Mouse (Mus musculus): ENCODE data around the gene Rap1gap2. TPM values are rescaled to one million over a fixed set of nuclear protein-coding genes. Genes with fewer than 3 reads are reported as not detected.

Gene Rap1gap2
- total and polyA plus RNA-seq, 3 experiments: 5.8 to 10.1 TPM; not detected in 1

- peaks cover 55% of the 10 kb centered on the region for H3K79me2 ChIP-seq (ENCODE audit: control insufficient read depth, insufficient read depth, low read length, poor library complexity)
- no peak for DNase-seq (ENCODE audit: low read depth, low spot score)
- H3K9ac ChIP-seq (ENCODE audit: control insufficient read depth, low read depth, low read length, poor library complexity, severe bottlenecking): no peak overlapping the region
- H3K27me3 ChIP-seq (ENCODE audit: control insufficient read depth in 1 of 2, insufficient read depth in 2 of 2, low read length in 2 of 2): no peaks in the 10 kb centered on the region
- H3K4me1 ChIP-seq (ENCODE audit: control insufficient read depth in 1 of 2, insufficient read depth in 2 of 2, low read length in 2 of 2): peaks cover under 1 to 19% of the 10 kb centered on the region in 2 experiments; a peak in 2 of 4 replicates
- H3K36me3 ChIP-seq (ENCODE audit: control insufficient read depth in 1 of 2, insufficient read depth in 2 of 2, low read length in 2 of 2): peaks cover 23 to 36% of the 10 kb centered on the region in 2 experiments
- TF ChIP-seq CHD1 (IDR thresholded peaks at IDR 0.05; ENCODE audit: low read depth, low read length) (no peak), ZMIZ1 (IDR thresholded peaks at IDR 0.05; ENCODE audit: low read depth, low read length) (no peak), HCFC1 (IDR thresholded peaks at IDR 0.05; ENCODE audit: low read depth, low read length) (no peak), SMC3 (IDR thresholded peaks at IDR 0.05; ENCODE audit: low read depth, low read length) (no peak), POLR2A (IDR thresholded peaks at IDR 0.05; ENCODE audit: control insufficient read depth in 1 of 2, insufficient read depth in 1 of 2, low read depth in 1 of 2, low read length in 2 of 2, poor library complexity in 1 of 2) (no peak; a peak in 1 of 4 replicates), BHLHE40 (IDR thresholded peaks at IDR 0.05; ENCODE audit: borderline replicate concordance, low read depth, low read length) (no peak), POLR2AphosphoS2 (IDR thresholded peaks at IDR 0.05; ENCODE audit: low read length) (no peak), GATA1 (IDR thresholded peaks at IDR 0.05; ENCODE audit: low read depth, low read length) (no peak), NELFE (IDR thresholded peaks at IDR 0.05; ENCODE audit: low read depth, low read length) (no peak), UBTF (IDR thresholded peaks at IDR 0.05; ENCODE audit: borderline replicate concordance, insufficient read depth, low read depth, low read length) (no peak), NRF1 (IDR thresholded peaks at IDR 0.05; ENCODE audit: insufficient read depth, low read depth, low read length, poor library complexity, severe bottlenecking) (no peak), USF2 (IDR thresholded peaks at IDR 0.05; ENCODE audit: borderline replicate concordance in 1 of 2, insufficient read depth in 1 of 2, low read depth in 1 of 2, low read length in 2 of 2) (no peak)
- H3K4me3 ChIP-seq (ENCODE audit: control insufficient read depth in 1 of 2, insufficient read depth in 1 of 2, low read depth in 2 of 2, low read length in 2 of 2): no peak overlapping the region
- H3K9me3 ChIP-seq (replicated peaks; ENCODE audit: insufficient read depth, low read length): no peaks in the 10 kb centered on the region
- no peak overlapping the region for H3K27ac ChIP-seq (ENCODE audit: control insufficient read depth, low read depth, low read length)
Measured at GRCm38 (mm10) chr11:74655941-74656340, 45.2 kb upstream of the Rap1gap2 start.

GRCm38 (mm10) chr11:74653385-74653784, 42.7 kb upstream of the Rap1gap2 start:
- no peaks in the 10 kb centered on the region for H3K27me3 ChIP-seq (ENCODE audit: control insufficient read depth in 1 of 2, insufficient read depth in 2 of 2, low read length in 2 of 2)

More at GRCm38 (mm10) chr11:74653385-74653784, 42.7 kb upstream of the Rap1gap2 start:
- no peak overlapping the region for H3K4me3 ChIP-seq (ENCODE audit: control insufficient read depth in 1 of 2, insufficient read depth in 1 of 2, low read depth in 2 of 2, low read length in 2 of 2)
- no peak for DNase-seq (ENCODE audit: low read depth, low spot score)
- peaks cover 20 to 31% of the 10 kb centered on the region in 2 experiments for H3K36me3 ChIP-seq (ENCODE audit: control insufficient read depth in 1 of 2, insufficient read depth in 2 of 2, low read length in 2 of 2)
- no peak overlapping the region for H3K9ac ChIP-seq (ENCODE audit: control insufficient read depth, low read depth, low read length, poor library complexity, severe bottlenecking)
- no peaks in the 10 kb centered on the region for H3K9me3 ChIP-seq (replicated peaks; ENCODE audit: insufficient read depth, low read length)
- H3K79me2 ChIP-seq (ENCODE audit: control insufficient read depth, insufficient read depth, low read length, poor library complexity): peaks cover 72% of the 10 kb centered on the region
- TF ChIP-seq NRF1 (IDR thresholded peaks at IDR 0.05; ENCODE audit: insufficient read depth, low read depth, low read length, poor library complexity, severe bottlenecking): no peak
- TF ChIP-seq ETS1 (IDR thresholded peaks at IDR 0.05; ENCODE audit: low read depth, low read length): no peak
- no peak for TF ChIP-seq CHD2 (IDR thresholded peaks at IDR 0.05; ENCODE audit: low read length)
- no peak for TF ChIP-seq ZC3H11A (IDR thresholded peaks at IDR 0.05; ENCODE audit: low read depth, low read length)
- no peak for TF ChIP-seq POLR2AphosphoS5 (IDR thresholded peaks at IDR 0.05; ENCODE audit: borderline replicate concordance, low read depth, low read length)
- no peak for TF ChIP-seq E2F4 (IDR thresholded peaks at IDR 0.05; ENCODE audit: borderline replicate concordance, low read depth, low read length)
- no peak for TF ChIP-seq CTCF (IDR thresholded peaks at IDR 0.05 in 2 of 3, conservative IDR thresholded peaks at IDR 0.05 in 1 of 3; ENCODE audit: control insufficient read depth in 1 of 3, insufficient read depth in 1 of 3, low read depth in 2 of 3, low read length in 3 of 3, poor library complexity in 1 of 3, severe bottlenecking in 1 of 3)
- TF ChIP-seq ZKSCAN1 (IDR thresholded peaks at IDR 0.05; ENCODE audit: low read depth, low read length): no peak
- TF ChIP-seq RCOR1 (IDR thresholded peaks at IDR 0.05; ENCODE audit: low read depth, low read length): no peak
- no peak for TF ChIP-seq MEF2A (IDR thresholded peaks at IDR 0.05; ENCODE audit: extremely low read depth, insufficient replicate concordance, low read depth, low read length, poor library complexity, severe bottlenecking)
- TF ChIP-seq ZNF384 (IDR thresholded peaks at IDR 0.05; ENCODE audit: low read depth, low read length): no peak
- no peak for TF ChIP-seq JUND (IDR thresholded peaks at IDR 0.05; ENCODE audit: low read depth, low read length)
- peaks cover 7 to 30% of the 10 kb centered on the region in 2 experiments; a peak in 3 of 4 replicates for H3K4me1 ChIP-seq (ENCODE audit: control insufficient read depth in 1 of 2, insufficient read depth in 2 of 2, low read length in 2 of 2)
- H3K27ac ChIP-seq (ENCODE audit: control insufficient read depth, low read depth, low read length): no peak overlapping the region
